Mouse (Mus musculus) limb, embryonic 10.5 days (tissue): Measurements from ENCODE around the gene Olfr1098. TPM values are rescaled to one million over a fixed set of nuclear protein-coding genes. Genes with fewer than 3 reads are reported as not detected.

Source experiments
- DNase-seq: peaks from one replicate; pipeline ENCODE4 v3.0.0-alpha.2; 2017; ENCODE audit warnings: low spot score
- H3K27ac ChIP-seq: fragments of 300-500 bp; sonication (generic); 2 replicates; pipeline ENCODE4 v1.5.1; 2016; ENCODE audit warnings: mild to moderate bottlenecking
- H3K27me3 ChIP-seq: fragments of 300-500 bp; sonication (generic); 2 replicates; pipeline ENCODE4 v1.6.1; 2016; ENCODE audit warnings: low read depth, mild to moderate bottlenecking; ENCODE audit not compliant: poor library complexity, severe bottlenecking
- H3K36me3 ChIP-seq: fragments of 300-500 bp; sonication (generic); 2 replicates; pipeline ENCODE4 v1.6.1; 2016; ENCODE audit warnings: mild to moderate bottlenecking, moderate library complexity
- H3K4me1 ChIP-seq: fragments of 300-500 bp; sonication (generic); 2 replicates; pipeline ENCODE4 v1.6.1; 2016
- H3K4me3 ChIP-seq: fragments of 300-500 bp; sonication (generic); 2 replicates; pipeline ENCODE4 v1.5.1; 2016; ENCODE audit warnings: mild to moderate bottlenecking, moderate library complexity
- H3K9me3 ChIP-seq: fragments of 300-500 bp; sonication (generic); replicated peaks from 2 replicates; pipeline ENCODE4 v1.6.1; 2016; ENCODE audit warnings: mild to moderate bottlenecking
- WGBS: fragments of 180-500 bp; shearing (Covaris S2); methylation state at CpG from one replicate; pipeline ENCODE4 v1.1.7; 2016; 5-methylcytosine and 5-hydroxymethylcytosine counted together
- polyA plus RNA-seq: library from polyadenylated mRNA; unstranded; fragments of >200 nt; fragmentation: Nextera tagmentation; extraction: Ambion mirVana; gene quantifications from 2 replicates; pipeline ENCODE4 v1.2.1, GENCODE M21; 2016

Olfr1098 gene
- polyA plus RNA-seq = not detected in 2 replicates

DNA sequence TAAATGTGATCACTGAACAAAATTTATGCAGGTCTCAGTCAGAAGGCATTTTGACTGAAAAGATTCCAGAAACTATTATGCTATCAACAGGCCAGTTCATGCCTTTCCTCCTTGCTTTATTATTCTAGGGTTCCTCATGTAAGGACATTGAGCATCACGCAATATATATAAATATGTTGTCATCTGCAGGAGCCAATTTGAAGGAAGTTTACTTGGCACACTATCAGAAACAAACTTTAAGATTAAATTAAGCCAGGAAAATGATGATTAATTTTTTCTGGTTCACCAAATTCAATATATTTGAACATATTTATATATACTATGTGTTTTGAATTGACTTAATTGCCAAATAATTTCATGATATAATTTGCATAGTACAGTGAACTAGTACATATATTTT lies at the start of gene Olfr1098:
Olfr1098 (minus strand) TSS at position 101 of the 400 bp plus-strand sequence.
- H3K4me1 ChIP-seq = no peaks in the 10 kb centered on the region
- H3K27ac ChIP-seq = no peak within 1 kb of the TSS
- no peaks in the 10 kb centered on the region for H3K9me3 ChIP-seq
- WGBS = 97% methylated on average over 1 of the region's 1 CpGs
- H3K27me3 ChIP-seq = no peaks in the 10 kb centered on the region
- H3K36me3 ChIP-seq = no peaks in the 10 kb centered on the region
- H3K4me3 ChIP-seq = no peak within 1 kb of the TSS
- no peak for DNase-seq

GRCm38 (mm10) chr2:86960593-86960992 lies 36.2 kb upstream of the Olfr1098 start, which contains the start of gene Olfr1099:
TSS of gene Olfr1099 (minus strand) at chr2:86960693.
- Histone ChIP-seq H3K4me1 (no peaks in the 10 kb centered on the region), H3K27ac (no peak within 1 kb of the TSS), H3K9me3 (no peaks in the 10 kb centered on the region), H3K36me3 (no peaks in the 10 kb centered on the region), H3K27me3 (no peaks in the 10 kb centered on the region), H3K4me3 (no peak within 1 kb of the TSS)
- DNase-seq = no peak
- 92% methylated on average over 1 of the region's 1 CpGs for WGBS

GRCm38 (mm10) chr2:86926557-86926956 lies 2.2 kb upstream of the Olfr1098 start:
- no peaks in the 10 kb centered on the region for H3K27me3 ChIP-seq
- H3K36me3 ChIP-seq = no peaks in the 10 kb centered on the region
- DNase-seq = no peak
- no peaks in the 10 kb centered on the region for H3K4me1 ChIP-seq
- H3K27ac ChIP-seq = no peak overlapping the region
- no peaks in the 10 kb centered on the region for H3K9me3 ChIP-seq
- H3K4me3 ChIP-seq = no peak overlapping the region

GRCm38 (mm10) chr2:86905647-86906046 lies 18.7 kb downstream of the Olfr1098 start:
- no peaks in the 10 kb centered on the region for H3K9me3 ChIP-seq
- no peaks in the 10 kb centered on the region for H3K36me3 ChIP-seq
- 89% methylated on average over 2 of the region's 2 CpGs for WGBS
- H3K27ac ChIP-seq = no peak overlapping the region
- H3K4me3 ChIP-seq = no peak overlapping the region
- DNase-seq = no peak
- H3K4me1 ChIP-seq = no peaks in the 10 kb centered on the region
- no peaks in the 10 kb centered on the region for H3K27me3 ChIP-seq

GRCm38 (mm10) chr2:86892116-86892515 lies 32.2 kb downstream of the Olfr1098 start, which contains the start of gene Olfr1097:
TSS of gene Olfr1097 (minus strand) at chr2:86892216.
- no peak for DNase-seq
- Histone ChIP-seq H3K9me3 (no peaks in the 10 kb centered on the region), H3K36me3 (no peaks in the 10 kb centered on the region), H3K27me3 (no peaks in the 10 kb centered on the region), H3K27ac (no peak within 1 kb of the TSS), H3K4me1 (no peaks in the 10 kb centered on the region), H3K4me3 (no peak within 1 kb of the TSS)
- 93% methylated on average over 1 of the region's 1 CpGs for WGBS

GRCm38 (mm10) chr2:86874702-86875101 lies 49.6 kb downstream of the Olfr1098 start, which contains the start of gene Gm13723:
TSS of gene Gm13723 (minus strand) at chr2:86874802.
- no peaks in the 10 kb centered on the region for H3K36me3 ChIP-seq
- no peaks in the 10 kb centered on the region for H3K27me3 ChIP-seq
- 80% methylated on average over 1 of the region's 1 CpGs for WGBS
- H3K27ac ChIP-seq = no peak within 1 kb of the TSS
- H3K4me1 ChIP-seq = no peaks in the 10 kb centered on the region
- no peaks in the 10 kb centered on the region for H3K9me3 ChIP-seq
- H3K4me3 ChIP-seq = no peak within 1 kb of the TSS
- no peak for DNase-seq

Other genes starting within 250 kb of the Olfr1098 start
- not detected in 2 replicates for gene Olfr1086, start 244.5 kb downstream of the Olfr1098 start, polyA plus RNA-seq
- gene Olfr1087, start 226.2 kb downstream of the Olfr1098 start, polyA plus RNA-seq = not detected in 2 replicates
- gene Olfr1089, start 190.8 kb downstream of the Olfr1098 start, polyA plus RNA-seq = not detected in 2 replicates
- gene Olfr1090, start 165.6 kb downstream of the Olfr1098 start, polyA plus RNA-seq = not detected in 2 replicates
- not detected in 2 replicates for gene Olfr1093, start 142.1 kb downstream of the Olfr1098 start, polyA plus RNA-seq
- not detected in 2 replicates for gene Olfr141, start 114.5 kb downstream of the Olfr1098 start, polyA plus RNA-seq
- not detected in 2 replicates for gene Olfr1094, start 99.9 kb downstream of the Olfr1098 start, polyA plus RNA-seq
- not detected in 2 replicates for gene Olfr1095, start 72.8 kb downstream of the Olfr1098 start, polyA plus RNA-seq
- not detected in 2 replicates for gene Gm13723, start 49.7 kb downstream of the Olfr1098 start, polyA plus RNA-seq
- not detected in 2 replicates for gene Olfr1097, start 32.3 kb downstream of the Olfr1098 start, polyA plus RNA-seq
- gene Olfr1099, start 36.1 kb upstream of the Olfr1098 start, polyA plus RNA-seq = not detected in 2 replicates
- gene Olfr1100, start 55.4 kb upstream of the Olfr1098 start, polyA plus RNA-seq = not detected in 2 replicates
- not detected in 2 replicates for gene Olfr1101, start 66.7 kb upstream of the Olfr1098 start, polyA plus RNA-seq
- gene Olfr1102, start 73.9 kb upstream of the Olfr1098 start, polyA plus RNA-seq = not detected in 2 replicates
- not detected in 2 replicates for gene Olfr1104, start 102.5 kb upstream of the Olfr1098 start, polyA plus RNA-seq
- gene Olfr1105, start 112.0 kb upstream of the Olfr1098 start, polyA plus RNA-seq = not detected in 2 replicates
- gene Olfr1106, start 127.7 kb upstream of the Olfr1098 start, polyA plus RNA-seq = not detected in 2 replicates
- gene Olfr1107, start 151.3 kb upstream of the Olfr1098 start, polyA plus RNA-seq = not detected in 2 replicates
- not detected in 2 replicates for gene Olfr1109, start 171.5 kb upstream of the Olfr1098 start, polyA plus RNA-seq
- not detected in 2 replicates for gene Olfr259, start 190.0 kb upstream of the Olfr1098 start, polyA plus RNA-seq
- not detected in 2 replicates for gene Olfr1110, start 215.8 kb upstream of the Olfr1098 start, polyA plus RNA-seq
- gene Olfr1111, start 228.1 kb upstream of the Olfr1098 start, polyA plus RNA-seq = not detected in 2 replicates